Mouse (Mus musculus): ENCODE data around the gene Cbx6.
"Not testable (repeated sequence)": the region's sequence is repeated elsewhere in the genome, so short reads cannot be mapped to it uniquely, and the experiment has no call there.

GRCm38 (mm10) chr15:79812840-79813239 is 21.6 kb downstream of the Cbx6 start:
- not testable (repeated sequence) for TF ChIP-seq CTCF (IDR thresholded peaks at IDR 0.05; ENCODE audit: control insufficient read depth, insufficient read depth, low read length); POLR2A (IDR thresholded peaks at IDR 0.05; ENCODE audit: borderline replicate concordance, control insufficient read depth, low read depth, low read length)

Measured in bone marrow, adult 2 months (tissue).